Mouse (Mus musculus) megakaryocyte progenitor cell, adult 5-6 weeks (primary cell): Measurements from ENCODE around the gene Gm5157. TPM values are rescaled to one million over a fixed set of nuclear protein-coding genes. Genes with fewer than 3 reads are reported as not detected.
"Not testable (repeated sequence)": the region's sequence is repeated elsewhere in the genome, so short reads cannot be mapped to it uniquely, and the experiment has no call there.

Experiments used
- ATAC-seq: replicated peaks from 2 replicates; pipeline ENCODE4 v1.8.0; 2016; ENCODE audit warnings: mild to moderate bottlenecking, moderate TSS enrichment, inconsistent platforms; ENCODE audit not compliant: poor library complexity
- total RNA-seq, 2 experiments: library from RNA; stranded (forward) in 1 of 2; stranded (reverse) in 1 of 2; fragments of 157-497, 149-512 nt in 1 of 2; fragments of 200-1000 nt in 1 of 2; gene quantifications; 2 replicates each; pipeline versions ENCODE4 v1.2.3 to v1.2.4; 2015 to 2017

Gene Gm5157
- total RNA-seq (2015), result not detected in 2 replicates
- not detected in 2 replicates for total RNA-seq (2017)

DNA sequence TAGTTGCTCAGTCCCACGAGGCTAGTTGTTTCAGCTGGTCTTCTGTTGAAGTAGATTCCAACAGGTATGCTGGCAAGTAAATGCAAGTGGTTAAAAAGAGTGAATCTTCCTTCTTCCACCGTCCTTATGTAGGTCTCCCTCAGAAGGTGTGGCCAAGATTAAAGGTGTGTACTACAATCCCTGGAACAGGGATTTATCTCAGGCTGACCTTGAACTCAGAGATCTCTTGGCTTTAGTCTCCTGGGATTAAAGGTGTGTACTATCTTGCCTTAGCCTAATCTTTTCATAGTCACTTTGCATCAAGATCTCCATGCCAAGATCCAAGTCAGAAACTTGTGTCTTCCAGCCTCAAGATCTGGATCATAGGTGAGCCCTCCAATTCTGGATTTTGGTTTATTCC lies at the start of gene Gm5157:
Gene Gm5157 (minus strand): TSS at position 101 of the 400 bp plus-strand sequence.
- not testable (repeated sequence) for ATAC-seq

DNA sequence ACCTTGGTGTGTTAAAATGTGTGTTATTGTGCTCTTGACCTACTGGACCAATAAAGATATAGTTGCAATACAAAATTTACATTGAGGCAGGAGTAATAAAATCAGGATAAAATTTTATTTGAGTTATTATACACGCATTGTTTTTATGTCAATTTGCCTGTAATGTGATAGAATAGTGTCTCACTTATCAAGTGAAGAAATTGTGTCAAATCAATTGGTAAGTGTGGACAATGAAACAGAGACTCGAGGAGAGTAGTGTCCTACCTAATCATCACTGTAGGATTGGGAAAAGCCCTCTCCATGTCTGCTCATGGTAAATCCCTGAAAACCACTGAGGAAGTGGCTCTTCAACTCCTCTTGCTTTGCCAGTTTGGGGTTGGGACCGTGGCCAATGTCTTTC lies 28.3 kb downstream of the Gm5157 start, which contains the start of gene Vmn1r123:
Gene Vmn1r123 (plus strand): TSS at position 301 of the 400 bp plus-strand sequence.
- not testable (repeated sequence) for ATAC-seq

Other genes with a start within 250 kb of the Gm5157 start
- not detected in 2 replicates for gene Vmn1r119, start 178.0 kb downstream of the Gm5157 start, total RNA-seq (2015)
- not detected in 2 replicates for gene Vmn1r119, start 178.0 kb downstream of the Gm5157 start, total RNA-seq (2017)
- not detected in 2 replicates for gene Vmn1r120, start 136.6 kb downstream of the Gm5157 start, total RNA-seq (2015)
- not detected in 2 replicates for gene Vmn1r120, start 136.6 kb downstream of the Gm5157 start, total RNA-seq (2017)
- gene Vmn1r121, start 91.9 kb downstream of the Gm5157 start, total RNA-seq (2015), result not detected in 2 replicates
- not detected in 2 replicates for gene Vmn1r121, start 91.9 kb downstream of the Gm5157 start, total RNA-seq (2017)
- not detected in 2 replicates for gene Vmn1r122, start 56.3 kb downstream of the Gm5157 start, total RNA-seq (2015)
- not detected in 2 replicates for gene Vmn1r122, start 56.3 kb downstream of the Gm5157 start, total RNA-seq (2017)
- not detected in 2 replicates for gene Vmn1r123, start 28.2 kb downstream of the Gm5157 start, total RNA-seq (2015)
- gene Vmn1r123, start 28.2 kb downstream of the Gm5157 start, total RNA-seq (2017), result not detected in 2 replicates
- not detected in 2 replicates for gene Vmn1r124, start 70.2 kb upstream of the Gm5157 start, total RNA-seq (2015)
- not detected in 2 replicates for gene Vmn1r124, start 70.2 kb upstream of the Gm5157 start, total RNA-seq (2017)
- not detected in 2 replicates for gene Vmn1r125, start 81.8 kb upstream of the Gm5157 start, total RNA-seq (2015)
- gene Vmn1r125, start 81.8 kb upstream of the Gm5157 start, total RNA-seq (2017), result not detected in 2 replicates
- not detected in 2 replicates for gene Vmn1r126, start 111.0 kb upstream of the Gm5157 start, total RNA-seq (2015)
- not detected in 2 replicates for gene Vmn1r126, start 111.0 kb upstream of the Gm5157 start, total RNA-seq (2017)
- not detected in 2 replicates for gene Vmn1r127, start 129.4 kb upstream of the Gm5157 start, total RNA-seq (2015)
- not detected in 2 replicates for gene Vmn1r127, start 129.4 kb upstream of the Gm5157 start, total RNA-seq (2017)
- gene Vmn1r128, start 158.9 kb upstream of the Gm5157 start, total RNA-seq (2015), result not detected in 2 replicates
- not detected in 2 replicates for gene Vmn1r128, start 158.9 kb upstream of the Gm5157 start, total RNA-seq (2017)
- not detected in 2 replicates for gene Vmn1r129, start 170.9 kb upstream of the Gm5157 start, total RNA-seq (2015)
- gene Vmn1r129, start 170.9 kb upstream of the Gm5157 start, total RNA-seq (2017), result not detected in 2 replicates
- not detected in 2 replicates for gene Gm6882, start 242.3 kb upstream of the Gm5157 start, total RNA-seq (2015)
- gene Gm6882, start 242.3 kb upstream of the Gm5157 start, total RNA-seq (2017), result not detected in 2 replicates